Mouse (Mus musculus): ENCODE data around the gene Sash3.

Gene Sash3

DNA sequence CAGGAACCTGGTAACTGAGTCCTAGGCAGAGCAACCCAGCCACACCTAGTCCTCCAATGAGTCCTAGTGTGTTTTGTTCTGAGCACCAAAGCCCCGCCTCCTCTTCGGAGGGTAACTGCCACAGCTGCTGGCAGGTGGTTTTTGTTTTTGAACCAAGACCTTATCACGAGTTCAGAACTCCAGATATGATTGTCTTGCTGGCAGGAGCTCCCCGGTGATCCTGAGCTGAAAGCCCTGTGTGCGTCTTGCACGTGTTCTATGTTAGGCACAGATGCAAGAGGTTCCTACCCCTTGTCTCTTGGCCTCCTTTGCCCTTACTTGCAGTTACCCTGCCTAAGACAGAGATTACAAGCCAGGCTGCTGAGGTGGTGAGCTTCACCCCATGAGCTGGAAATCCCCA is 4.8 kb upstream of the Sash3 start:
- no peak for DNase-seq

- DNase-seq, result peak; percentile 56
Measured at GRCm38 (mm10) chrX:48143415-48144335, 2.6 kb upstream of the Sash3 start.

GRCm38 (mm10) chrX:48147226-48147625 is 990 bp downstream of the Sash3 start:
- no peak for DNase-seq

- no peak for DNase-seq
Measured at GRCm38 (mm10) chrX:48147741-48148186, 1.5 kb downstream of the Sash3 start.

- DNase-seq, result no peak
Measured at GRCm38 (mm10) chrX:48152106-48152505, 5.9 kb downstream of the Sash3 start.

DNA sequence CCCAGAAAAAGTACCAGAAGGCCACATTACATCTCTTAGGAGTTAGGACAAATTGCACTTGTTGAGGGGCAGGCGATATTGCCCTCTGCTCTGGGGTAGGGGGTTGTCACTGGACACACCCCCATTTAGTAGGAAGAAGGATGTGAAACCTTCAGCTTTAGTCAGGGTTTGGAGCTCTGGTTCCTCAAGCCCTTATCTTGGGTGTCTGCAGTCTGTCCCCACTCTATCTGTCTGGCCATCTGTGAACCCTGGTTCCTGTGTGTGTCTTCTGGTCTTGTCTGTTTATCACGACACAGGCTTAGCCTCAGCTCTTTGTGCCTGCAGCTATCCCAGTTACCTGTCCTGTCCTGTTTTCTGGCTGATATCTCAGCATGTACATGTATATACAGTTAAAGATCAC is 7.2 kb downstream of the Sash3 start:
- peak; percentile 66 for DNase-seq

GRCm38 (mm10) chrX:48153949-48154348 is 7.7 kb downstream of the Sash3 start:
- no peak for DNase-seq

DNA sequence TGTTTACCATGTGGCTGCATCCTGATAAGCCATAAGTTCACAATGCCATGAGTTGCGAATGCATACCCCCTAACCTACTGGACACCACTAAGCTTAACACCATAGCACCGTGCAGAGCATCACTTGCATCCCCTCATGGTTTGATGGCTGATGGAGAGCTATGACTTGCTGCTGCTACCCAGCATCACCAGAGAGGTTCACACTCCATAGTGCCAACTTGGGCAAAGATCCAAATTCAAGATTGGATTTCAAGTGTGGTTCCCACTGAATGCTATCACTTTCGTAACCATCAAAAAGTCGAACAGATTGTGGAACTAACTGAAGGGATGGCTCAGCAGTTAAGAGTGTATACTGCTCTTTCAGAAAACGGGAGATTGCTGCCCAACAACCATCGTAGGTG is 9.3 kb downstream of the Sash3 start:
- no peak for DNase-seq

DNA sequence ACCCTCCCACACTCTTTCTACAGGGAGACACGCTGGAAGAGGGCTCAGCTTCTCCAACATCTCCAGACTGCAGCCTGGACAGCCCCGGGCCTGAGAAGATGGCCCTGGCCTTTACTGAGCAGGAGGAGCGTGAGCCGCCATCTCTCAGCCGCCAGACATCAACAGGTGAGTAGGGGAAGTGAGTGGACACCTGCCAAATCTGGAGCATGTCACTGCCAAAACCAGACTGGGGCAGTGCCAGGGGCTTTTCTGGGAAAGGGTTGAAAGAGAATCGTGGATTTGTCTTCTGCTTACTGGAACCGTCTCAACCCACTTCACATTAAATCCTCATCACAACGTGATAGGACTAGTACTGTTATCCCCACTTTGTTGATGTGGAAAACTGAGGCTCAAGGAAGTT is 11.2 kb downstream of the Sash3 start:
- DNase-seq, result no peak

DNA sequence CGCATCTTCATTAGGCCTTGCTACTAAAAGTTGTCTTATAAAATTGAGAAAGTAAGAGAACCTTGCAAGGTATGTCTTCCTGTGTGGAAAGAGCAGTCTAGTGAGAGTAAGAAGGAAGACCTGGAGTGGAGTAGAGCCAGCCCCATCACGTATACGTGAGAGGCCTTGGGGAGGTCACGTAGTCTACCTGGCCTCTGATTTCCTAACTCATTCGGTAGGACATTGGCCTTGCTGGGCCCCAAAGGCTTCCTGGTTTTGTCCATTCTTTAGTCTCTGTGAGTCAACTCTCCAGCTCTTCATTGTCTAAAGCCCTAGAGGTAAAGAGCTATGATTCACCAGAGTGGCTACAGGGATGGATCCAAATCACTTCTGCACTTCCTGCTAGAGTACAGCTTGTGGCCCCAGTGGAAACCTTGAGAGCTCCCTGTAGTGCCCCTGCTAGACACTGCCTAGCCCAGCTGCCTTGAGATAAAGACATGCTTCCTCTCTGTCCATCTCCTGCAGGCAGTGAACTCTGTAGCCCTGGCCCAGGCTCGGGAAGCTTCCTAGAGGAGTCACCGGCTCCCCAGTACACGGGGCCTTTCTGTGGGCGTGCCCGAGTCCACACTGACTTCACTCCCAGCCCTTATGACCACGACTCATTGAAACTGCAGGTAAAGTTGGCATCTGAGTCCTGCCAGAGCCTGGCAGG is 12.1 kb downstream of the Sash3 start:
- DNase-seq, result no peak

GRCm38 (mm10) chrX:48169892-48170291 is 23.7 kb downstream of the Sash3 start:
- no peak for DNase-seq

DNA sequence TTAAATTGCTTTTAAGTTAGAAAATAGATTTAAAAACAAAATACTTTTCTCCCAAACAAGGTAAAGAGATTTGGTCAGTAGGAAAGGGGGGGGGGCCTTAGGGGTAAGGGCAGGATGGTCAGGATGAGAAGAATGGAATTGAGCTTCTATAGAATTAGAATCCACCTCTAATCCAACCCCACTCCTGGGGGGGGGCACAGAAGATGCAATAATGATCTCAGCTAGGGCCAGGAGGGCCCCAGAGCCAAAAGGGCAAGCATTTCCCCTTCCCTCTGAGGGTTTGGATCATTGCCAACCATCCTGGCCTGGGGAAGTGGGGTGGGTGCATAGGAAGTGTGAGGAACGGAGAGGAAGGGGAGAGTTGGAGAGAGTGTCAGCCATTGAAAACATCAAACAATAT is 24.1 kb downstream of the Sash3 start:
- DNase-seq, result no peak

- DNase-seq, result no peak
Measured at GRCm38 (mm10) chrX:48181844-48182243, 35.6 kb downstream of the Sash3 start.

DNA sequence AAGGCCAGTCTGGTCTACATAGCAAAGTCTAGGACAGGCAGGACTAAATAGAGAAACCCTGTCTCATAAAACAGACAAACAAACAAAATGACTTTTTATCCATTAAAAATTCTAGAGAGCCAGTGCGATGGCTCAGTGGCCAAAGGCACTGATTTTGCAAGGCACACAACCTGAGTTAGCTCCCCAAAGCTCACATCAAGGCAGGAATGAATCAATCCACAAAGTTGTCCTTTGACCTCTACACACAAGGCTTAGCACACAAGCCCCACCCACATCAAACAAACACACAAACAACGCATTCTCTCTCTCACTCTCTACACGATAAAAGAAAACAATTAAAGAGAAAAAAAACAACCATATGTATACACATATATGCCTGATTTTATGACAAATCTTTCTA is 38.5 kb downstream of the Sash3 start:
- no peak for DNase-seq

DNA sequence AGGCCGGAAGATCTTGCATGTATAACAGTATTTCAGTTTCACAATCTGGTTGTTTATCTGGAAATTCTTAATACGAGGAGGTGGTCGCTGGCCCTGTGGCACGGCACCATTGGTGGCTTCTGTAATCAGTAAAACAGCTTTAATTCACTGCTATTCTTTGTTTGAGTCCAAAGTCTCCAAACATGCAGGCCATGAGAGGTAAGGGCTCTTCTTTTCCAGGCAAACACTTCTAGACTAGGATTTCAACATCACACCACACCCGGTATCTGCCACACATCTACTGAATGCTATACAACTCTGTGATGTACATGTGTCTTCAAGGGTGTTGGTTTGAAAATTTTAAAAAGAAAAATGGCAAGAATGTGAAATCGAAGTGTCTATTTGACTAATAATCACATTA is 45.0 kb downstream of the Sash3 start:
- DNase-seq, result no peak

- DNase-seq, result no peak
Measured at GRCm38 (mm10) chrX:48193235-48194152, 47.3 kb downstream of the Sash3 start.

GRCm38 (mm10) chrX:48197856-48198255 is 51.6 kb downstream of the Sash3 start:
- DNase-seq, result no peak

DNA sequence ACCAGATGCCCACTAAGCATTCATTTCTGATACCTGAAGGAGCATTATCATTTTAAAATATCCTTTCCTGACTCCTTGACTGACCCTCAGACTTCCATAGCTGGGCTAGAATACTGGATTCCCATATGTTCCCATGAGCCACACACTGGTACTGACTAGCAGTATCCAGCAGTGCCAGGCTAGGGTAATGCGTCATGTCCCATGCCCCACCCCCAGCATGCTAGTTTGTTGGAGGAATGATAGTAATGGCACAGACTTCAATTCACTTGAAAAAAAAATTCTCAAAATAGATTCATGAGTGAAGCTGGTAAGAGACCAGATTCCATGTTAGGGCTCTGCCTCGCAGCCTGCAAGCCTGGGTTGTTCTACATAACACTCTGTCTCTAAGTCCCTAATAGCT is 52.8 kb downstream of the Sash3 start:
- no peak for DNase-seq

DNA sequence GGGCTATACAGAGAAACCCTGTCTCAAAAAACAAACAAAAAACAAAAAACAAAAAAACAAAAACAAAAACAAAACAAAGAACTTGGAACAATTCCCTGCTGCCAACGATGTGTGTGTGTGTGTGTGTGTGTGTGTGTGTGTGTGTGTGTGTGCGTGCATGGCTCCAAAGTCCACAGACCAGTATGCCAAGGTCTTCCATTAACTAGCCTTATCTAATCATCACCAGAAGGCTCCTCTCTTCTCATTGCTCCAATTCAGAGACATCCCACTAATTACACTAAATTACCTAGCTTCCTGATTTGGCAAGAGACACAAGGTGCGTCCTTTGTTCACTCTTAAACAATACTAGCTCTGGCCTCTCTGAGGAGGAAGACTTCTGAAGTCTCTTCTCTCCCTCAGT is 54.5 kb downstream of the Sash3 start:
- DNase-seq, result no peak

- no peak for DNase-seq
Measured at GRCm38 (mm10) chrX:48201973-48202372, 55.7 kb downstream of the Sash3 start.

DNA sequence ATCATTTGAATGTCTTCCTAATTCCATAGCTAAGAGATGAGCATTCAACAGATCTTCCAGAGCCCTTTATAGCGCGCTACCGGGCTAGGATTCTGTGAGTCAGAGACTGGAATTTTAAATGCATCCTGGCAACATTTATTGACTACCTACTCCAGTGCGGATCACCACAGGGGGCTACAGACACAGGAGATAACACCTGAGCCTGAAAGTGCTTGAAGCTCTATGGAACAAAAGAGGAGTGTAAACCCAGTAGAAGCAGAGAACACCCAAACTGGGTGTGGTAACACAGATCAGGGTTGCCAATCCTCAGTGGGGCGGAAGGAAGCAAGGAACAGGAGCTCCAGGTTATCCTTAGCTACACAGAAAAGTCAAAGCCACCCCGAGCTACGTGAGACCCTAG is 56.2 kb downstream of the Sash3 start:
- no peak for DNase-seq

- DNase-seq, result no peak
Measured at GRCm38 (mm10) chrX:48202995-48203394, 56.8 kb downstream of the Sash3 start.

GRCm38 (mm10) chrX:48203763-48204162 is 57.5 kb downstream of the Sash3 start:
- no peak for DNase-seq

All from liver (tissue).